Mouse (Mus musculus) monocyte, adult 2 months (primary cell): ENCODE measurements around the gene Gcdh.
A peak's percentile ranks its signal among the peaks of the same experiment; 100 is the strongest.

Experiments
- DNase-seq, 2 experiments: peaks; one replicate each; pipeline ENCODE4 v3.0.0; 2022; ENCODE audit warnings: low spot score in 2 of 2, low read depth in 1 of 2

The Gcdh gene

DNA sequence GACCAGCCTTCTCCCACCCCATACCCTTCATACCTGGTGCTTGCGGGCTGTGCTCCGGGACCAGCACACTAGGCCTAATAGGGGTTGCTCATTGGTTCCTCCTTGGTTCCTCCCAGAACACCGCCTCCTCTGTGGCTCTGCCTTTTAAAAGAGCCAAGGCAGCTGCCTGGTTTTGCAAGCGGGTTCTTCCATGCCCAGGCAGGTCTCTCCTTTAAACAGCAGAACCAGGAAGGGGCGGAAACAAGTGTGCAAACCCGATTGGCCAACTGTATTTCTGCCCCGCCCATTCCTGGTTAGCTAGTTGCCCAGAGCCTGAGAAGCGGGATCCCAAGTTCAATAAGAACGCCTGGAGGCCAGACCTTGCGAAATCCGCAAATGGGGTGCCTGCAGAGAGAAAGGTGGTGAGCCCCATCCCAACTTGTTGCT is at the start of gene Gcdh:
Gcdh (minus strand) TSS at position 213 of the 426 bp plus-strand sequence.
- peak; percentile 77 to 85 for DNase-seq

GRCm38 (mm10) chr8:84937620-84938485 is 44.1 kb upstream of the Gcdh start:
- DNase-seq, result no peak

DNA sequence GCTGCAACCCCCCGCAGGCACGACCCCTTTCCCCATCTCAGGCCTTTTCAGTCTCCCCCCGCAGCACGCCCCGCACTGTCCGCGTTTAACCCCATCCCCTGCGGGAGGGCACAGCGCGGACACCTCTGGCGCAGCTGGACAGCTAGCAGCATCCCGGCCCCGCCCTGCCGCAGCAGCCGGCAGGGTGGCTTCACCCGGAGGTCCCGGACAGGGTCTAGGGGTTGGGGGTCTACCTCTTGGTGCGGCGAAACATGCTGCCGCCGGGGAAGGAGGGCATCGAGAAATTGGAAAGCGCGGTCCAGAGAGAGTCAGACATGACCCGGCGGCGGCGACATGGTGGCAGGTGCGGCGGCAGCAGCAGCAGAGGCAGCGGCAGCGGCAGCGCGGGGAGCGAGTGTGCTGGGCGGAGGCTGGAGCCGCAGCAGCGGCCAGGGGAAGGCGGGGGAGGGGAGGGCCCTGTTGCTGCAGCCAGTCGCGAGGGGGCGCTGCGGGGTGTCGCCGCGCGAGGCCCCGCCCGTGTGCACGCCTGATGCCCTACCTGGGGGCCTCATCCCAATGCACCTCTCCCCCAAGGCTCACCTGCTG is 43.3 kb upstream of the Gcdh start, which contains the start of gene Mast1:
Mast1 (minus strand) TSS at position 398 of the 585 bp plus-strand sequence.
- no peak for DNase-seq

DNA sequence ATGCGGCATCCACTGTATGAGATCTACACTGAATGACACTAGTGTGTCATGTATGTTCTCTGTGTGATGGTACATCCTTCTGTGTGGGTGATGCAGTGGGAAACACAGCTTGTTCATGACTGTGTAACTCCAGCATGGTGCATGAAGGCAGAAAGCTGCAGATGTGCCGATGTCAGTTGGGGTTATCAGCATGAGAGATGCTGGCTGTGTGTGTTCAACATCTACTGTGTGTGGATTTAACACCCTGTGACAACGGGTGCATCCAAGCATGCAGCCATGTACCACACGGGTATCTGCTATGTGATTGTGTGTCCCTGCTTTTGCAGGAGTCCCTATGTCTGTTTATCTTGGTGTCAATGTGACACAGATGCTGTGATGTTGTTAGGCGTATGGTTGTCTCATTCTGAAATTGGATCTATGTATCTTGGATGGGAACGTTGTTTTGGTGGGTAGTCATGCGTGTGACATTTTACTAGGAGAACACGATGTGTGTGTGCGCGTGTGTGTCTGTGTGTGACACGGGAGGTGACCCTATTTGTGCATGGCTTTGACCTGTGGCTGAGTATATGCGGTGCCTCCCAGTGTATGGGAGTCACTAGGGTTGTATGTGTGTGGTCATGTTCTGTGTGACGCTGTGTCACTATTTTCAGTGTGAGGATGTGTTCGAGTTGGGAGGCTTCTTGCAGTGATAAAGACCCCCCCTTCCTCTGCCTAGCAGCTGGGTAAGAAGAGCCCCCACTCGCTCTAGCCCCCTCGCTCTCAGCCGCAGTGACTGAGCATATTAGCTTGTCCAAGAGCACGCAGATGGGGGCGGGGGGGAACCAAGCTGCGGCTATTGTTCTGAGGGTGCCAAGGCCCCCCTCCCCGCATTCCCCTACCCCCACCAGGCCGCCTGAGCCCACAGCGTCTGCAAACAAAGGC is 42.6 kb upstream of the Gcdh start:
- DNase-seq, result no peak

DNA sequence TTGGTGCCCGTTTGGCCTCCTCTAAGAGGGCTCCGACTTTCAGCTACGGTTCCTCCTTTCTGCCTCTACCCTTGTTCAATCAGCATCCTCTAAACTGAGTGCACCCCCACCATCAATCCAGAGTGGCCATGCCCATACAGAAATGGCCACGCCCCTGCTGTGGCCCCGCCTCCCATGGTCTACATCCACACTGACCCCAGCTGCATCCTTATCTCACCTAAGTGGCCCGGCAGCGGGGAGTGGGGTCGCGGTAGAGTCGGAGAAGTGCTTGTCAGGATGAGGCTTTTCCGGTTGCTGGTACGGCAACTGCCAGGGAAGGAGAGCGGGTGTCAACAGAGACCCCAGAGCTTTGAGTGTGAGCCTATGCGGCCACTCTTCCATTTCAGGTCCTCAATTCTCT is 41.8 kb upstream of the Gcdh start:
- no peak for DNase-seq

- no peak for DNase-seq
Measured at GRCm38 (mm10) chr8:84934860-84935259, 41.1 kb upstream of the Gcdh start.

GRCm38 (mm10) chr8:84933767-84934559 is 40.2 kb upstream of the Gcdh start:
- no peak for DNase-seq

- DNase-seq, result no peak
Measured at GRCm38 (mm10) chr8:84930582-84930981, 36.9 kb upstream of the Gcdh start.

DNA sequence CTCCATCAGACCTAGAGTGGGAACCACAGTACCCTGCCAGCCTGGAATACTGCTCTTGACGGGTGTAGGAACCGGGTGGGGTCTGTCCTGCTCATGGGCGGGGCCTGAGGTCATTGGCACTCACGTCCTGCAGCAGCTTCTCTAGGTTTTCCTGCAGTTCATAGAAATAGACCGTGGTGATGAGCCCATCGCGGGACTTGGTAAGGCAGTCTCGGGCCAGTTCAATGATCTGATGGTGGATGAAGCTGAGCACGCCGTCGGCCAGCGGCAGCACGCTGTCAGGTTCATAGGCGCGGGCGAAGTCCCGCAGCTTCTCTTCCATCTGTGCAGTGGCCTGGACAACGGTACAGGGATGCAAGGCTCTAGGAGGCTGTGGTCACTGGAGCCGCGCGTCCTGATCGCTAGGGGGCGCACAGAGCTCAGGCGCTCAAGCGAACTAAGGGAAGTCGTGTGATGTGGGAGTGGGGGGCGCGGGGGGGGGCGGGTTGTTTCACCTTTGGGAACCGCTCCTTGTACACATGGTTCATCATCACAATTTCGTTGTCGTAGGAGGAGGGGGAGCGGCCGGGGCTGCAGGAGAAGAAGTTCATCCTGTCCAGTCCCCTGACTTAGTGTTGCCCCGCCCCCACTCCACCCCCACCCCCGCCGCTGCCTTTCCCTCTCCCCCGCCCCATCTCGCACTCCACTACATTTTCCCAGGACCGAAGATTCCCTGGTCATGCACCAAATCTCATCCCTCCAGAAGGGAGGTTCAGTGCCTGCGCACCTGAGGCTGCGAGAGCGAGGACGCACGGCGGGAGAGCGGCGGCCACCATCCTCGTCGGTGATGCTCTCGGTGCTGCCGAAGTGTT is 35.0 kb upstream of the Gcdh start:
- no peak for DNase-seq

GRCm38 (mm10) chr8:84927513-84927912 is 33.8 kb upstream of the Gcdh start:
- no peak for DNase-seq

- DNase-seq, result no peak
Measured at GRCm38 (mm10) chr8:84925557-84925956, 31.8 kb upstream of the Gcdh start.

DNA sequence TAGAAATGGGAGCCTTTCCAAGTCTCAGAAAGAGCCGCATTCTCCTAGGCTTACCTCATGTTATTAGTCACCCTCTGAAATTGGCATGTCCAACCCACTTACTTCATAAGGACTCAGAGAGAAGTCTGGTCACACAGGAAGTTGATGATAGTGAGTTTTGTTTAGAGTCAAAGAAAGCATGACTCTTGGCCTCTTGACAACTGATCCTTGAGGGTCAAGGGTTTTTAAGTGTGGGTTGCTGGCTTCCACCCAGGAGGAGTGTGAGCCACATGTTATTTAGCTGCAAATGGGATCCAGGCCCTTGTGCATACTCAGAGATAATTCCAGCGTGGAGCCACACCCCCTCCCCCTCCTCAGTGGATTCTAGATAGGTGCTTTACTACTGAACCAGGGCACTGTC is 27.9 kb upstream of the Gcdh start:
- no peak for DNase-seq

- no peak for DNase-seq
Measured at GRCm38 (mm10) chr8:84918646-84919045, 24.9 kb upstream of the Gcdh start.

DNA sequence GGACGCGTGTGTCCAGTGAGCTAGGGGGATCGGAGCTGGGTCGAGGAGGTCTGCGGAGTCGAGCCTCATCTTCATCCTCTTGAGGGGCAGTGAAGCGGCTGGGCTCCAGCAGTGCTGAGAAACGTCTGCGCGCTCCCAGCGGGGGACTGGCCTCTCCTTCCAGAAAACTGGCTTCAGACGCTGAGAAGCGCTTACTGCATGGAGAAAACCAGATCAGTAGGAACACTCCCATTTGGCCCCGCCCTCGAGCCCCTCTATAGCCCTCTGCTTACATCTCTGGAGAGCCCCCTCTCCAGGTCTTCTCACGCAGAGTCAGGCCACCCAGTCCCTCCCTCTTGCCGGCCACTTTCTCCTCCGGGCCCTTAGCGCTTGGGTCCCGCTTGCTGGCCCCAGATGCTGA is 24.1 kb upstream of the Gcdh start:
- no peak for DNase-seq

- no peak for DNase-seq
Measured at GRCm38 (mm10) chr8:84915269-84915668, 21.5 kb upstream of the Gcdh start.

- no peak for DNase-seq
Measured at GRCm38 (mm10) chr8:84913960-84914359, 20.2 kb upstream of the Gcdh start.

- DNase-seq, result no peak
Measured at GRCm38 (mm10) chr8:84913502-84913900, 19.8 kb upstream of the Gcdh start.

DNA sequence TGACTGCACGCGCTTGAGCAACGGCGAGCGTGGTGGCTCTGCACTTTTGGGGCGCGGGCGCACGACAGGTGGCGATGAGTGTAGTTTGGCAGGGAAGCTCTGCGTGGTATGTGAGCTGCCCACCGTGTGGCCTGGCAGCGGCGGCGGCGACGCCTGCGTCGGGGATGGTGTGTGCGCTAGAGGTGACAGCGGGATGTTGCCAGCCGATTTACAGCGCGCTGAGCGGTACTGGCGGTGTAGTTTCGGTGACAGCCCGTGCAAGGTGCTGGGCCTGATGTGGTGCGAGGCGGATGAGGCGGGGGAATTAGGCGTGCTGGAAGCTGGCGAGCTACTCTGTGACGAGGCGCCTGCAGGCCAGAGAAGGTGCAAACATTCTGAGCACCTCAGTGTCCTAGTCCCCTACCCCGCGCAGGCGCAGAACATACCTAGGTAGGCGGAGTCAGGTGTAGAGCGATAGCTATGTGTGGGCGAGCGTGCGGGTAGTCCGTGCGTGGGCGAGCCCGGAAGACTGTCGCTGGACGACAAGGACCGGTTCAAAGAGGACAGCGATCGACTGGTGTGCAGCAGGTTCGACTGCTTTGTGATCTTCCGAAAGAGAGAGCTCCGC is 19.3 kb upstream of the Gcdh start:
- DNase-seq, result no peak

GRCm38 (mm10) chr8:84912391-84912790 is 18.7 kb upstream of the Gcdh start:
- DNase-seq, result no peak
